Mouse (Mus musculus) cortical plate, adult 2 months (tissue): ENCODE measurements around the gene Cacna1c.

Experiments
- CTCF ChIP-seq: fragments of 200-500 bp; IDR thresholded peaks from 2 replicates; pipeline ENCODE4 v1.5.1; 2011; ENCODE audit warnings: mild to moderate bottlenecking, control low read depth, low read length; ENCODE audit not compliant: insufficient read depth; ENCODE audit errors: extremely low read depth
- POLR2A ChIP-seq: fragments of 200-500 bp; IDR thresholded peaks from 2 replicates; pipeline ENCODE4 v1.6.1; 2011; ENCODE audit warnings: mild to moderate bottlenecking, low read length, control low read depth; ENCODE audit not compliant: insufficient read depth; ENCODE audit errors: extremely low read depth

GRCm38 (mm10) chr6:119214190-119214589, 18.0 kb upstream of the Cacna1c start:
- TF ChIP-seq POLR2A (no peak), CTCF (no peak)
